ENCODE assay signal across 15 mouse cellular contexts in the genomic region with DNA sequence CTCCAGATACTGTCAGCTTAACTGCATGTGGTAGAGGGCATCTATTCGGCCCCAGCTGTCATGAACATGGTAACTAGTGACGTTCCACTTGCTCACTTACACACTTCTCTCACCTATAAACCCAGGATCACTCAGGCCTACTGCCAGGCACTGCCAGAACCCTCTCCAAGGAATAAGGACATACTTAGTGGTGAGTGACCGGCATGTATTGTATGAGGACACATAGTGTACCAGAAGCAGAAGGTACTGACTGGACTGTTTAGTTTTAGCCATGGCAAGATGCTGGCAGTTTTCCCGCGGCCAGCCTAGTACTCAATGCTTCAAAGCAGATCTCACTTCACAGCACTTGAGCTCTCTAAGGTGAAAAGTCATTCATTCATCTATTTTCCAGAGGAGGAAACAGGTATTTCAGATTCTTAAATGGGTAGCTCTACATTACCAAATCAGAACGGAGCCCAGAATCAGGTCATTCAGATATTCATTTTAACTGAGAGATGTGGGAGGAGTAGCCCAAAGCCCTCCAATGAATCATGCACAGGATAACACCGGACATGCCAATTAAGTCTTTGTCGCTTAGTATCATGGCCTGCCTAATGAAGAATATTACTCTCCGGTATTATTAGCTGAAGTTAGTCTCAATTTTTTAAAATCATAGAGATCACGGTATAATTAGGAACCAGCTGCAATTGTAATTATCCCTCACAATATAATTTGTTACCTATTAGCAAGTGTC.
"Had no signal": no experiment of that assay in that cellular context is flagged by ENCODE, and none has a peak within 500 bp of the region (broad histone marks: within the 10 kb centered on the region; RNA-seq: fewer than 3 reads in every experiment).

No protein-coding gene starts in this region.

- H3K9me3 ChIP-seq: limb, embryonic 15.5 days; liver, embryonic 15.5 days; lung, embryonic 15.5 days; midbrain, embryonic 12.5 days; neural tube, embryonic 13.5 days had no signal

- H3K4me1 ChIP-seq: lung, embryonic 15.5 days; midbrain, embryonic 12.5 days; neural tube, embryonic 13.5 days had no signal

- H3K4me2 ChIP-seq: limb, embryonic 15.5 days; liver, embryonic 15.5 days; lung, embryonic 15.5 days; midbrain, embryonic 12.5 days; neural tube, embryonic 13.5 days had no signal

- DNase-seq: kidney, adult 9 months; layer of hippocampus, adult 9-11 months; layer of hippocampus, postnatal 36 days; retina, postnatal 1 day; right cerebral cortex, postnatal 4 days; spleen, adult 18-20 months; thymus, adult 18-20 months; thymus, postnatal 14 days had no signal

- H3K27me3 ChIP-seq: limb, embryonic 15.5 days; liver, embryonic 15.5 days; lung, embryonic 15.5 days; midbrain, embryonic 12.5 days; neural tube, embryonic 13.5 days had no signal

- ATAC-seq: midbrain, embryonic 16.5 days had no signal

- H3K27ac ChIP-seq: kidney, postnatal 0 days; limb, embryonic 15.5 days; liver, embryonic 15.5 days; lung, embryonic 15.5 days; midbrain, embryonic 12.5 days; neural tube, embryonic 13.5 days had no signal

- H3K9ac ChIP-seq: limb, embryonic 15.5 days; liver, embryonic 15.5 days; lung, embryonic 15.5 days; midbrain, embryonic 12.5 days; neural tube, embryonic 13.5 days had no signal

- H3K36me3 ChIP-seq: limb, embryonic 15.5 days; liver, embryonic 15.5 days; lung, embryonic 15.5 days; neural tube, embryonic 13.5 days had no signal

- H3K4me3 ChIP-seq: limb, embryonic 15.5 days; liver, embryonic 15.5 days; lung, embryonic 15.5 days; midbrain, embryonic 12.5 days; neural tube, embryonic 13.5 days had no signal
